Mouse (Mus musculus): ENCODE measurements around the gene Col6a3.

Gene Col6a3

GRCm38 (mm10) chr1:90720610-90721241 lies 123.0 kb downstream of the Col6a3 start:
- no peak for DNase-seq

- DNase-seq, result no peak
Measured at GRCm38 (mm10) chr1:90718826-90719550, 124.8 kb downstream of the Col6a3 start.

GRCm38 (mm10) chr1:90716258-90716657 lies 127.5 kb downstream of the Col6a3 start:
- no peak for DNase-seq
